Mouse (Mus musculus): Measurements from ENCODE around the gene Nova2. TPM values are rescaled to one million over a fixed set of nuclear protein-coding genes. Genes with fewer than 3 reads are reported as not detected.

Nova2 gene
- polyA plus RNA-seq, 1 experiment from 2014 or later: 0.41 TPM

GRCm38 (mm10) chr7:18926911-18927310 is 1.2 kb downstream of the Nova2 start:
- 49% methylated on average over 6 of the region's 6 CpGs for WGBS
- H3K27me3 ChIP-seq: peaks cover 83% of the 10 kb centered on the region
- H3K9ac ChIP-seq: no peak overlapping the region
- peak overlapping the region; percentile 51 for H3K4me3 ChIP-seq
- H3K9me3 ChIP-seq: no peaks in the 10 kb centered on the region
- no peak overlapping the region for H3K27ac ChIP-seq
- H3K4me2 ChIP-seq (replicated peaks): peak overlapping the region; percentile 90
- 0 out of 2 replicates have a peak, but pooled peaks have one; percentile 20 for ATAC-seq (ENCODE audit: low FRiP score, low read depth)
- H3K36me3 ChIP-seq: no peaks in the 10 kb centered on the region
- H3K4me1 ChIP-seq: peaks cover 10% of the 10 kb centered on the region

- Histone ChIP-seq H3K4me1 (peaks cover 10% of the 10 kb centered on the region), H3K9me3 (no peaks in the 10 kb centered on the region), H3K27me3 (peaks cover 76% of the 10 kb centered on the region), H3K36me3 (no peaks in the 10 kb centered on the region), H3K4me3 (no peak overlapping the region), H3K4me2 (replicated peaks) (peak overlapping the region; percentile 4; the same call in 1 of the 2 replicates), H3K27ac (no peak overlapping the region), H3K9ac (no peak overlapping the region)
- 40% methylated on average over 3 of the region's 3 CpGs for WGBS
- no peak for ATAC-seq (ENCODE audit: low FRiP score, low read depth)
These were observed 2.1 kb downstream of the Nova2 start for GRCm38 (mm10) chr7:18927759-18928158.

- no peak overlapping the region for H3K9ac ChIP-seq
- no peaks in the 10 kb centered on the region for H3K4me1 ChIP-seq
- peaks cover 6% of the 10 kb centered on the region; the same call in 1 of the 2 replicates for H3K27me3 ChIP-seq
- no peak overlapping the region for H3K27ac ChIP-seq
- no peaks in the 10 kb centered on the region for H3K36me3 ChIP-seq
- WGBS: 38% methylated on average over 1 of the region's 1 CpGs
- H3K4me2 ChIP-seq (replicated peaks): no peak overlapping the region
- ATAC-seq (ENCODE audit: low FRiP score, low read depth): no peak
- H3K9me3 ChIP-seq: no peaks in the 10 kb centered on the region
- H3K4me3 ChIP-seq: no peak overlapping the region
These were observed 16.7 kb downstream of the Nova2 start for GRCm38 (mm10) chr7:18942376-18942775.

- Histone ChIP-seq H3K9me3 (no peaks in the 10 kb centered on the region), H3K27me3 (peaks cover 6% of the 10 kb centered on the region; the same call in 1 of the 2 replicates), H3K27ac (no peak overlapping the region), H3K36me3 (no peaks in the 10 kb centered on the region), H3K9ac (no peak overlapping the region), H3K4me1 (no peaks in the 10 kb centered on the region), H3K4me3 (no peak overlapping the region), H3K4me2 (replicated peaks) (no peak overlapping the region)
- WGBS: 50% methylated on average over 9 of the region's 9 CpGs
- no peak for ATAC-seq (ENCODE audit: low FRiP score, low read depth)
These were observed 17.1 kb downstream of the Nova2 start for GRCm38 (mm10) chr7:18942815-18943214.

- Histone ChIP-seq H3K27ac (no peak overlapping the region), H3K4me1 (no peaks in the 10 kb centered on the region), H3K4me2 (replicated peaks) (no peak overlapping the region), H3K4me3 (no peak overlapping the region), H3K36me3 (no peaks in the 10 kb centered on the region), H3K27me3 (peaks cover 39% of the 10 kb centered on the region), H3K9ac (no peak overlapping the region), H3K9me3 (no peaks in the 10 kb centered on the region)
- ATAC-seq (ENCODE audit: low FRiP score, low read depth): no peak
- 70% methylated on average over 6 of the region's 6 CpGs for WGBS
These were observed 22.5 kb downstream of the Nova2 start for GRCm38 (mm10) chr7:18948151-18948550.

- peaks cover 55% of the 10 kb centered on the region for H3K27me3 ChIP-seq
- no peak overlapping the region for H3K27ac ChIP-seq
- H3K4me2 ChIP-seq (replicated peaks): no peak overlapping the region
- ATAC-seq (ENCODE audit: low FRiP score, low read depth): no peak
- no peaks in the 10 kb centered on the region for H3K36me3 ChIP-seq
- H3K9ac ChIP-seq: no peak overlapping the region
- H3K9me3 ChIP-seq: no peaks in the 10 kb centered on the region
- 44% methylated on average over 12 of the region's 12 CpGs for WGBS
- H3K4me1 ChIP-seq: no peaks in the 10 kb centered on the region
- no peak overlapping the region for H3K4me3 ChIP-seq
These were observed 24.3 kb downstream of the Nova2 start for GRCm38 (mm10) chr7:18949781-18950522.

GRCm38 (mm10) chr7:18950523-18951315 is 25.0 kb downstream of the Nova2 start:
- 22% methylated on average over 18 of the region's 18 CpGs for WGBS
- Histone ChIP-seq H3K4me1 (no peaks in the 10 kb centered on the region), H3K27me3 (peaks cover 62% of the 10 kb centered on the region), H3K9ac (no peak overlapping the region), H3K4me2 (replicated peaks) (no peak overlapping the region), H3K27ac (no peak overlapping the region), H3K36me3 (no peaks in the 10 kb centered on the region), H3K4me3 (no peak overlapping the region), H3K9me3 (no peaks in the 10 kb centered on the region)
- no peak for ATAC-seq (ENCODE audit: low FRiP score, low read depth)

- WGBS: 15% methylated on average over 15 of the region's 15 CpGs
- H3K4me3 ChIP-seq: no peak overlapping the region
- no peak overlapping the region for H3K9ac ChIP-seq
- H3K9me3 ChIP-seq: no peaks in the 10 kb centered on the region
- no peak overlapping the region for H3K27ac ChIP-seq
- H3K4me1 ChIP-seq: no peaks in the 10 kb centered on the region
- no peaks in the 10 kb centered on the region for H3K36me3 ChIP-seq
- no peak overlapping the region for H3K4me2 ChIP-seq (replicated peaks)
- peaks cover 69% of the 10 kb centered on the region for H3K27me3 ChIP-seq
- no peak for ATAC-seq (ENCODE audit: low FRiP score, low read depth)
These were observed 25.7 kb downstream of the Nova2 start for GRCm38 (mm10) chr7:18951397-18951796.

- no peaks in the 10 kb centered on the region for H3K9me3 ChIP-seq
- H3K27me3 ChIP-seq: peaks cover 94% of the 10 kb centered on the region
- peak overlapping the region; percentile 94 for H3K4me2 ChIP-seq (replicated peaks)
- no peaks in the 10 kb centered on the region for H3K36me3 ChIP-seq
- H3K27ac ChIP-seq: no peak overlapping the region
- WGBS: under 1% methylated on average over 102 of the region's 107 CpGs
- ATAC-seq (ENCODE audit: low FRiP score, low read depth): peak; percentile 72
- peaks cover 16% of the 10 kb centered on the region for H3K4me1 ChIP-seq
- peak overlapping the region; percentile 65 for H3K4me3 ChIP-seq
- peak overlapping the region; percentile 63 for H3K9ac ChIP-seq
These were observed 32.1 kb downstream of the Nova2 start for GRCm38 (mm10) chr7:18957569-18958383.

GRCm38 (mm10) chr7:18958384-18958766 is 32.7 kb downstream of the Nova2 start:
- no peaks in the 10 kb centered on the region for H3K36me3 ChIP-seq
- H3K4me1 ChIP-seq: peaks cover 20% of the 10 kb centered on the region
- peaks cover 98% of the 10 kb centered on the region for H3K27me3 ChIP-seq
- peak overlapping the region; percentile 65 for H3K4me3 ChIP-seq
- no peak; the same call in 1 of the 2 replicates for ATAC-seq (ENCODE audit: low FRiP score, low read depth)
- no peak overlapping the region for H3K27ac ChIP-seq
- H3K9me3 ChIP-seq: no peaks in the 10 kb centered on the region
- under 1% methylated on average over 21 of the region's 21 CpGs for WGBS
- H3K4me2 ChIP-seq (replicated peaks): peak overlapping the region; percentile 94
- H3K9ac ChIP-seq: peak overlapping the region; percentile 63

GRCm38 (mm10) chr7:18959446-18959845 is 33.8 kb downstream of the Nova2 start:
- WGBS: 57% methylated on average over 8 of the region's 8 CpGs
- H3K9me3 ChIP-seq: no peaks in the 10 kb centered on the region
- no peak for ATAC-seq (ENCODE audit: low FRiP score, low read depth)
- H3K27ac ChIP-seq: no peak overlapping the region
- H3K36me3 ChIP-seq: no peaks in the 10 kb centered on the region
- H3K27me3 ChIP-seq: peaks cover 100% of the 10 kb centered on the region
- H3K4me3 ChIP-seq: no peak overlapping the region
- H3K4me2 ChIP-seq (replicated peaks): no peak overlapping the region
- H3K4me1 ChIP-seq: peaks cover 21% of the 10 kb centered on the region
- H3K9ac ChIP-seq: no peak overlapping the region
